Mouse (Mus musculus) neural tube, embryonic 12.5 days (tissue): ENCODE data around the gene Olfr32. TPM values are rescaled to one million over a fixed set of nuclear protein-coding genes. Genes with fewer than 3 reads are reported as not detected.
"Not testable (repeated sequence)": the region's sequence is repeated elsewhere in the genome, so short reads cannot be mapped to it uniquely, and the experiment has no call there.

Experiments
- ATAC-seq: fragments of 200-750 bp; cut with Nextera tagmentation; 2 replicates; pipeline ENCODE4 v1.8.0; 2017; ENCODE audit warnings: low read depth, mild to moderate bottlenecking, moderate TSS enrichment, moderate library complexity; ENCODE audit not compliant: low FRiP score
- H3K27ac ChIP-seq: fragments of 300-500 bp; sonication (generic); 2 replicates; pipeline ENCODE4 v1.5.1; 2016
- H3K27me3 ChIP-seq: fragments of 300-500 bp; sonication (generic); replicated peaks from 2 replicates; pipeline ENCODE4 v1.6.1; 2016; ENCODE audit warnings: mild to moderate bottlenecking
- H3K36me3 ChIP-seq: fragments of 300-500 bp; sonication (generic); 2 replicates; pipeline ENCODE4 v1.6.1; 2016; ENCODE audit warnings: mild to moderate bottlenecking
- H3K4me1 ChIP-seq: fragments of 300-500 bp; sonication (generic); 2 replicates; pipeline ENCODE4 v1.6.1; 2016
- H3K4me2 ChIP-seq: fragments of 300-500 bp; sonication (generic); replicated peaks from 2 replicates; pipeline ENCODE4 v1.6.1; 2016; ENCODE audit warnings: mild to moderate bottlenecking
- H3K4me3 ChIP-seq: fragments of 300-500 bp; sonication (generic); 2 replicates; pipeline ENCODE4 v1.5.1; 2016
- H3K9ac ChIP-seq: fragments of 300-500 bp; sonication (generic); 2 replicates; pipeline ENCODE4 v1.6.1; 2016; ENCODE audit warnings: mild to moderate bottlenecking
- H3K9me3 ChIP-seq: fragments of 300-500 bp; sonication (generic); 2 replicates; pipeline ENCODE4 v1.6.1; 2016; ENCODE audit warnings: mild to moderate bottlenecking
- WGBS: fragments of 180-500 bp; shearing (Covaris S2); methylation state at CpG from one replicate; pipeline ENCODE4 v1.1.7; 2016; 5-methylcytosine and 5-hydroxymethylcytosine counted together
- polyA plus RNA-seq: library from polyadenylated mRNA; unstranded; fragments of >200 nt; fragmentation: Nextera tagmentation; extraction: Ambion mirVana; gene quantifications from 2 replicates; pipeline ENCODE4 v1.2.1, GENCODE M21; 2016

Gene Olfr32
- polyA plus RNA-seq = not detected in 2 replicates

GRCm38 (mm10) chr2:90142196-90142595, at the start of gene Olfr32:
Gene Olfr32, minus strand, starts transcription at chr2:90142296.
- Histone ChIP-seq H3K4me1 (no peaks in the 10 kb centered on the region), H3K4me2 (no peak within 1 kb of the TSS), H3K27me3 (no peaks in the 10 kb centered on the region), H3K9ac (no peak within 1 kb of the TSS), H3K36me3 (no peaks in the 10 kb centered on the region), H3K4me3 (no peak within 1 kb of the TSS), H3K9me3 (no peaks in the 10 kb centered on the region), H3K27ac (no peak within 1 kb of the TSS)
- ATAC-seq = no peak

DNA sequence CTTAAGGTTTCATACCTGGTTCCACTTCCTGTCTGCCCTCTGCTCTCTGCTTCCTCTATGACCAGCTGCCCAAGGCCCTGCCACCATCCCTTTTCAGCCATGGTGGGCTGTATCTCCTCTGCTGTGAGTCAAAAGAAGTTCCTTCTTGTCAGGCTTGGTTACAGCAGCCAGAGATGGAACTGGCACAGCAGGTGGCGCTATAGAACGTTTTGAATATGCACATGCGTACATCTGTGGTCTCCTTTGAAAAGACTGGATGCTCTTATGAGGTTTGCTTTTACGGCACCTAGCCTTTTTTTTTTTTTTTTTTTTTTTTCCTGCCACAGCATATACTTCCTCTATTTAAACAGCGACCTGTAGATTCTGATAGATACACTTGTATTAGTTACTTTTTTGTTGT, 45.0 kb upstream of the Olfr32 start:
- H3K27ac ChIP-seq, H3K27me3 ChIP-seq, H3K4me1 ChIP-seq, H3K4me2 ChIP-seq, ATAC-seq, H3K36me3 ChIP-seq, H3K9me3 ChIP-seq, H3K9ac ChIP-seq, H3K4me3 ChIP-seq: not testable (repeated sequence)
- no CpG with 5 or more reads among the region's 5 CpGs for WGBS

- H3K27me3 ChIP-seq, H3K4me3 ChIP-seq, ATAC-seq, H3K9me3 ChIP-seq, H3K9ac ChIP-seq, H3K27ac ChIP-seq, H3K36me3 ChIP-seq, H3K4me2 ChIP-seq, H3K4me1 ChIP-seq: not testable (repeated sequence)
- WGBS = no CpG with 5 or more reads among the region's 4 CpGs
Observed at GRCm38 (mm10) chr2:90186082-90186481, 44.0 kb upstream of the Olfr32 start.

- Histone ChIP-seq H3K4me1 (no peaks in the 10 kb centered on the region), H3K27me3 (no peaks in the 10 kb centered on the region), H3K27ac (no peak overlapping the region), H3K36me3 (no peaks in the 10 kb centered on the region), H3K4me3 (no peak overlapping the region), H3K9ac (no peak overlapping the region), H3K4me2 (no peak overlapping the region), H3K9me3 (no peaks in the 10 kb centered on the region)
- 89% methylated on average over 9 of the region's 9 CpGs for WGBS
- no peak for ATAC-seq
Observed at GRCm38 (mm10) chr2:90153916-90154315, 11.8 kb upstream of the Olfr32 start.

- Histone ChIP-seq H3K27ac (no peak within 1 kb of the TSS), H3K4me3 (no peak within 1 kb of the TSS), H3K36me3 (no peaks in the 10 kb centered on the region), H3K9me3 (no peaks in the 10 kb centered on the region), H3K4me1 (no peaks in the 10 kb centered on the region), H3K9ac (no peak within 1 kb of the TSS), H3K4me2 (no peak within 1 kb of the TSS), H3K27me3 (no peaks in the 10 kb centered on the region)
- no peak for ATAC-seq
- WGBS = 79% methylated on average over 3 of the region's 3 CpGs
Observed at GRCm38 (mm10) chr2:90152991-90153390, 10.9 kb upstream of the Olfr32 start, which contains the start of gene Olfr1270. Gene Olfr1270, minus strand, starts transcription at chr2:90153091.

DNA sequence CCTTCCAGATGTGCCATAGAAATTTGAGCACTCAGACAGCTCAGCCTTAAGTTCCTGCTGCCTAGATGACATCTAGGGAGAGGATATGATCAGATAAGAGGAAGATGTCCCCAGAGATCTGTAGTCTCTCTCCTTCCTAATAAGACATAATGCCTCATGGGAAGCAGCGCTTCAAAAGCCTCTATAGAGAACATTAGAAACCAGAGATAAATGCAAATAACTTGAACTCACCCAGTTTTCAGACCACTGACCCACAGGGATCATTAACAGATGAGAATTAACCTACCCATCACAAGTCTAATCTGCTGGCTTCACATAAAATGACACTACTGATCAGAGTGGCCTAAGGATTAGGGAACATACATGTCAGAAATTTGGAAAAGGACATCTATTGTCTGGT, 20.8 kb downstream of the Olfr32 start, which contains the start of gene Olfr1269:
Gene Olfr1269, minus strand, starts transcription at position 101 of the 400 bp plus-strand sequence.
- ATAC-seq = no peak
- no peaks in the 10 kb centered on the region for H3K9me3 ChIP-seq
- no peaks in the 10 kb centered on the region for H3K27me3 ChIP-seq
- no peaks in the 10 kb centered on the region for H3K4me1 ChIP-seq
- no peak within 1 kb of the TSS for H3K9ac ChIP-seq
- 94% methylated on average over 1 of the region's 1 CpGs for WGBS
- no peaks in the 10 kb centered on the region for H3K36me3 ChIP-seq
- H3K27ac ChIP-seq = no peak within 1 kb of the TSS
- H3K4me2 ChIP-seq = no peak within 1 kb of the TSS
- no peak within 1 kb of the TSS for H3K4me3 ChIP-seq

Other genes starting within 250 kb of the Olfr32 start
- gene Olfr1258, start 215.0 kb downstream of the Olfr32 start, polyA plus RNA-seq = not detected in 2 replicates
- gene Olfr1259, start 193.6 kb downstream of the Olfr32 start, polyA plus RNA-seq = not detected in 2 replicates
- gene Olfr1260, start 168.0 kb downstream of the Olfr32 start, polyA plus RNA-seq = not detected in 2 replicates
- gene Olfr1261, start 151.1 kb downstream of the Olfr32 start, polyA plus RNA-seq = not detected in 2 replicates
- not detected in 2 replicates for gene Olfr1262, start 142.2 kb downstream of the Olfr32 start, polyA plus RNA-seq
- not detected in 2 replicates for gene Olfr1263, start 130.2 kb downstream of the Olfr32 start, polyA plus RNA-seq
- gene Olfr1264, start 116.7 kb downstream of the Olfr32 start, polyA plus RNA-seq = not detected in 2 replicates
- not detected in 2 replicates for gene Olfr1265, start 107.0 kb downstream of the Olfr32 start, polyA plus RNA-seq
- not detected in 2 replicates for gene Olfr140, start 78.7 kb downstream of the Olfr32 start, polyA plus RNA-seq
- not detected in 2 replicates for gene Olfr1269, start 20.9 kb downstream of the Olfr32 start, polyA plus RNA-seq
- gene Olfr1270, start 10.8 kb upstream of the Olfr32 start, polyA plus RNA-seq = not detected in 2 replicates
- not detected in 2 replicates for gene Olfr1506, start 82.2 kb upstream of the Olfr32 start, polyA plus RNA-seq
- gene Olfr142, start 115.3 kb upstream of the Olfr32 start, polyA plus RNA-seq = not detected in 2 replicates
- gene Olfr1271, start 128.7 kb upstream of the Olfr32 start, polyA plus RNA-seq = not detected in 2 replicates
- gene Olfr1272, start 150.5 kb upstream of the Olfr32 start, polyA plus RNA-seq = not detected in 2 replicates
- gene Gm13769, start 179.9 kb upstream of the Olfr32 start, polyA plus RNA-seq = 0.08 TPM in 1 of 2 replicates, not detected in the other